Mouse (Mus musculus): ENCODE data around the gene Dcdc2c.
A peak's percentile ranks its signal among the peaks of the same experiment; 100 is the strongest.

Gene Dcdc2c

GRCm38 (mm10) chr12:28458786-28459185, 93.4 kb downstream of the Dcdc2c start:
- DNase-seq (ENCODE audit: low spot score), result no peak

DNA sequence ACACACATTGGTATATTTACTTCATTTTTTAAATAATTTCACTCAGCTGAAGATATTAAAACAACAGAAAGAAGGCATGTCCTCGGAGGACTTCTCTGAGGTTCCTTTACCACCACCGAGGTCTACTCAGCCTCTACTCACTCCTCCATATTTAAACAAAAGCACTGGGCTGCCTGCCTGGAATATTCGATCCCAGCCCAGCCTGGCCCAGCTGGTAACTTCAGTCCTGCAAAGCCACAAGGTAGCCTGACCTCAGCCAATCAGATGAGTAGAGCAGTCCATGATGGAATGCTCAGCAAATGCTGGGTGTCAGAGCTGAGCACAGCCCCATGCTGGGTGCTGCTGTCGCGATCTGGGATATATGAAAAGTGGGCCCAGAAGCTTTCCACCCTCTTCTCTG, 115.7 kb downstream of the Dcdc2c start:
- no peak for DNase-seq (ENCODE audit: low spot score)

DNA sequence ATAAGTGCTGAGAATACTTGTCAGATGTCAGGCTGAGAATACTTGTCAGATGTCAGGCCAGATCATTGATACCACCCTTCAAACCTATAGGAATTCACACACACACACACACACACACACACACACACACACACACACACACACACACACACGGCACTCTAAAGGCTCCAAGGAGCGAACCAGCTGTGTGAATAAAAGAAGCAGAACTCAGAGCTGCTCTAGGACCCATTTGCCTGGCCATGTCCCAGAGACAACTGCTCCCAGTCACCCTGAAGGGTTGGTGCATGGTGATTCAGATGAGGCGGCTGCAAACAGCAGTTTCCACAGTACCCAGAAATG, 119.5 kb downstream of the Dcdc2c start:
- DNase-seq (ENCODE audit: low spot score), result no peak

GRCm38 (mm10) chr12:28431832-28432728, 120.1 kb downstream of the Dcdc2c start:
- DNase-seq (ENCODE audit: low spot score), result peak; percentile 52

DNA sequence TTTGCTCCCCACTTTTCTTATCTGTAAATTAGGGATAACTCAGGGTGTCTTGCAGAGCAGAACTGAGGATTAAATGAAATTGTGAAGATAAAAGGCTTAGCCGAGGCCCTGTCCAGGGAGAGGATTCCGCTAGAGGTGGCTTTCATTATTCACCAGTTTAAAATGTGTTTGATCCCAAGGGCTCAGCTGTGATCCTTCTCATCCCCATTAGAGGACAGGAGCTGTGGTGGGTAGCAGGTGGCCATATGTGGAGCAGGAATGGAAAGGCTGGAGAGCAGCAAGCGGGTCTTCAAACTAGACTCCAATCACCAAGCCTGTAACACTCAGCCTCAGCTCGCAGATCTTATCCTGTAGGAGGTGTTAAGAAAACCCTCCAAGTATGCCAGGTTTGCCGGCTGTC, 122.3 kb downstream of the Dcdc2c start:
- no peak for DNase-seq (ENCODE audit: low spot score)

DNA sequence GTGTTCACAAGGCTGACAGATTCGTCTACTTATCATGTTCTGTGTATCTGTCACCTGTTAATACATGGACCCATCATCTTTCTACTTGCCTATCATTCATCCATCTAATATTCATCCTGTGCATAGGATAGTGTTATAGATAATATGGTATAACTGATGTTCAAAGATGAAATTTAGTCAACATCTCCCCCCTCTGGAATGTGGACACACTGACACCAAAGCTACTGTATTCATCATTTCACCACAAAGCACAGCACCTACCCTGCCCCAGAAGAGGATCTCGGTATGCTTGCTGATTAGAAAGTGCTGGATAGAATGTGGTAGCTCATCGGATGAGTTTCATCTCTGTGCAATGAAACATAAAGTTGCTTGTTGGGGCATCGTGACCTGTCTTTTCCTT, 135.2 kb downstream of the Dcdc2c start:
- no peak for DNase-seq (ENCODE audit: low spot score)

DNA sequence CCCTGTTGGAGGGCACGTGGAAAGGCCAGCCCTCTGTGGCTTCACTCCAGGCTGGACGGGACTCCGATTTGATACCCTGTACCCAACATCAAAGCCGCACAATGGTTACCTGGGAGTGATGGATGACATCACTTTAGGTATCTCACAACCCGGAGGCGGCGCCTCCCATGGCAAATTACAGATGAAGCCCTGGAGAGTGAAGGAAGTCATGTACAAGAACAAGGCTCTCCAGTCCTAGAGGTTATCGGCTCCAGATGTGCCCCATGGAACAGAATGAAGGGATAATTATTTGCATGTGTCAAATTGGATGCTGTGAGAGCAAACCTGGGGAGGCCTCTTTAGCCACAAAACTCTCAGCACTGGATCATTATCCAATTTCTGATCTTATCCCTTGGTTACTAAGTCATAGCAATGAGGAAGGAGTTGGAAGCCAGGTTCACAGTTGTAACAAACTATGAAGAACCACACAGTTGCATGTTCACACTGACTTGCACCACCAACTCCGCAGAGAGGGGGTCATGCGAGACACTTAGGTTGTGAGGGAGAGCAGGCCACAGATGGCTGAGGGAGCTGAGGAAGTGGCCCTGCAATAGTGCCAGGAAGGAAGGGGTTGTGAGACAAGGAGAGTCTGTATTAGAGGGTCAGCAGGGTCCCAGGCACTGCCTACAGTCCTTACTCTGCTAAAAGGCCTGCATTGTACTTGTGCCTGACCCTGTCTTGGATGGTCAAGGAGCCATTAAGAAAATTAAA, 144.4 kb downstream of the Dcdc2c start:
- DNase-seq (ENCODE audit: low spot score), result no peak

DNA sequence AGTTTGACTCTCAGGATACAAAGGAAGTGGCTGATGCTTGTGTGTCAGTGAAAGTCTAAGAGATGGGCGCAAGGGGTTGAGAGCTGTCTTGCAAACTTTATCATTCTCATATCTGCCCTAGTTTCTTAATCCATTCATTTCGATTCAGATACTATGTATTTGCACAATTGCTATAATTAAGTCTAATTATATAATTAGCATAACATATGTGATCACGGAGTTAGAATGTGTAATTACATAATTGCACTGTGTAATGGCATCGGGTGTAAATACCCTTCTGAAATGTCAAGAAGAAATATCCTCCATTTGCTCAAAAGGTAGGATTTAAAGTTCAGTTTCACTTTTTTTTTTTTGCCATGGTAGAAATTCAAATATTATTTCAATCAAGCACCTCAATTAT, 149.9 kb downstream of the Dcdc2c start:
- DNase-seq (ENCODE audit: low spot score), result no peak

- no peak for DNase-seq (ENCODE audit: low spot score)
Observed at GRCm38 (mm10) chr12:28401372-28401771, 150.8 kb downstream of the Dcdc2c start.

DNA sequence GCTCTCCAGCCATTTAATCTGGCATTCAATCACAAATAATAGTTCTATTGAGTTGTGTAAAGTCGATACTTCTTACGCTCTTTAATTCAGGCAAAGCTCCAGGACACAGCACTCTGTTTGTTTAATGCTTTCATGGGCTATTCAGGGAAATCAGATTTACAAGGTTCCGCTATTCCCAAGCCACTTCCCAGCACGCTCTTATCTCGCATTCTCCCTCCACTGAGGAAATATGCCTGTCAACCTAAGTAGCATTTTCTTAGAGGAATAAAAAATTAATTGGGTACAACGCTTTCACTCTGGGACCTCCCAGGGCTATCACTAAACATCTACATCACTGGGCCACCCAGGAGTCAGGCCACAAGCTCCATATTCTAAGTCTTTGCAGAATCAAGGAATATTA, 160.1 kb downstream of the Dcdc2c start:
- DNase-seq (ENCODE audit: low spot score), result no peak
